In genomic region chr10:7911268-7911667, GRCm38 (mm10) we compare ENCODE assay signal across 12 mouse cellular contexts. TPM values are rescaled to one million over a fixed set of nuclear protein-coding genes. Genes with fewer than 3 reads are reported as not detected.
DNase-seq lines count a peak whose midpoint lies in the region; ATAC-seq and TF ChIP-seq lines count a peak whose summit lies in the region.
"Had no signal": no experiment of that assay in that cellular context is flagged by ENCODE, and none has a peak within 500 bp of the region (broad histone marks: within the 10 kb centered on the region; RNA-seq: fewer than 3 reads in every experiment).

No protein-coding gene starts in this region.

- H3K9me3 ChIP-seq in lung, embryonic 14.5 days (ENCODE audit: low read depth, low read length) = no peaks in the 10 kb centered on the region
- H3K9me3 ChIP-seq: heart, embryonic 12.5 days; lung, embryonic 15.5 days had no signal

- 52% methylated on average over 10 of the region's 10 CpGs for WGBS in lung, embryonic 14.5 days

- ATAC-seq in lung, embryonic 14.5 days (ENCODE audit: insufficient read depth) = peak; percentile 41; the same call in 1 of the 2 replicates
- ATAC-seq in erythroid progenitor cell, adult 5-6 weeks (replicated peaks; ENCODE audit: low FRiP score, poor library complexity, severe bottlenecking) = no peak
- ATAC-seq: activated CD4-positive, CD25-positive, alpha-beta regulatory T cell, adult 4 months had no signal

- H3K9ac ChIP-seq in lung, embryonic 14.5 days = no peak overlapping the region
- H3K9ac ChIP-seq: heart, embryonic 12.5 days; lung, embryonic 15.5 days had no signal

- no peak overlapping the region for H3K27ac ChIP-seq in lung, embryonic 14.5 days (ENCODE audit: low read depth)
- H3K27ac ChIP-seq: lung, embryonic 15.5 days had no signal

- no peaks in the 10 kb centered on the region for H3K4me1 ChIP-seq in lung, embryonic 14.5 days (ENCODE audit: insufficient read depth)
- H3K4me1 ChIP-seq: lung, embryonic 15.5 days had no signal

- TF ChIP-seq POLR2A in brain, embryonic 14.5 days (IDR thresholded peaks at IDR 0.05; ENCODE audit: borderline replicate concordance, extremely low read depth, insufficient read depth, insufficient read length, poor library complexity, severe bottlenecking) = no peak

- no peak overlapping the region for H3K4me2 ChIP-seq in lung, embryonic 14.5 days
- H3K4me2 ChIP-seq: heart, embryonic 12.5 days; lung, embryonic 15.5 days had no signal

- peaks cover 62% of the 10 kb centered on the region for H3K36me3 ChIP-seq in lung, embryonic 14.5 days (ENCODE audit: insufficient read depth)

- no peak for TF ChIP-seq CTCF in lung, embryonic 14.5 days (IDR thresholded peaks at IDR 0.05; ENCODE audit: low read depth)
- no peak for TF ChIP-seq CTCF in brain, embryonic 14.5 days (IDR thresholded peaks at IDR 0.05; ENCODE audit: borderline replicate concordance, extremely low read depth, insufficient read depth, insufficient read length)

- H3K4me3 ChIP-seq in lung, embryonic 14.5 days (ENCODE audit: low read depth, low read length) = no peak overlapping the region
- H3K4me3 ChIP-seq: heart, embryonic 12.5 days; lung, embryonic 15.5 days had no signal

- DNase-seq in heart, adult 11 months = peak; percentile 66
- DNase-seq in heart, adult 8-10 months (ENCODE audit: low spot score) = no peak
- DNase-seq in lung, embryonic 14.5 days = peak; percentile 68
- no peak for DNase-seq in lung, adult 18-20 months
- DNase-seq in brain, embryonic 14.5 days (ENCODE audit: low read depth) = peak; percentile 60
- peak; percentile 34 to 46 for DNase-seq in cerebellum, postnatal 36 days
- DNase-seq in frontal cortex, postnatal 14 days (ENCODE audit: low spot score in 2 of 2) = no peak

- no peaks in the 10 kb centered on the region for H3K27me3 ChIP-seq in lung, embryonic 14.5 days (ENCODE audit: insufficient read depth, low read length)
- H3K27me3 ChIP-seq: CH12.LX; heart, embryonic 12.5 days; lung, embryonic 15.5 days had no signal

RNA-seq across cellular contexts. Expression of gene Tab2, which starts 44.8 kb away (rescaled TPM):
- 10 to 100 TPM; 48.7 to 54.6 (median 51.3) TPM for total RNA-seq in heart, adult 8-10 months (2022)
- 31.1 TPM in 2 replicates for polyA plus RNA-seq in lung, embryonic 14.5 days (2014; fragmentation: Nextera tagmentation; extraction: Ambion mirVana)
- 41.6 and 61.3 TPM in 2 replicates for polyA plus RNA-seq in brain, embryonic 14.5 days (2012; rRNA removed)
- total RNA-seq in erythroid progenitor cell, adult 5-6 weeks (2015; ENCODE audit: low replicate concordance) = 143 and 208 TPM in 2 replicates
- total RNA-seq in erythroid progenitor cell, adult 5-6 weeks (2017; ENCODE audit: low replicate concordance) = 77.1 and 82.2 TPM in 2 replicates

Comparison
In these comparisons a context has a peak if more than half of its experiments do, and no peak if none do; other contexts are left out.
1. DNase-seq: peak in heart, adult 11 months (single experiment), lung, embryonic 14.5 days (single experiment), brain, embryonic 14.5 days (single experiment) and cerebellum, postnatal 36 days (2 of 2); none in heart, adult 8-10 months (single experiment), lung, adult 18-20 months (0 of 2) and frontal cortex, postnatal 14 days (0 of 2).